Mouse (Mus musculus): ENCODE results near the gene Hdac2. TPM values are rescaled to one million over a fixed set of nuclear protein-coding genes. Genes with fewer than 3 reads are reported as not detected.

Hdac2 gene
- total RNA-seq, 1 experiment: 91.3 TPM

- DNase-seq (ENCODE audit: low read depth, low spot score): peak; percentile 70
- H3K4me1 ChIP-seq (ENCODE audit: control insufficient read depth in 2 of 2, insufficient read depth in 2 of 2, low read length in 2 of 2, poor library complexity in 1 of 2): peaks cover 0 to 3% of the 10 kb centered on the region in 2 experiments; a peak in 1 of 4 replicates
- H3K9me3 ChIP-seq (ENCODE audit: control insufficient read depth, insufficient read depth, low read depth, low read length): no peaks in the 10 kb centered on the region
- in situ Hi-C loops (cut with MboI; ENCODE audit: low sequenced_read_pairs in 2 of 2, unreplicated experiment in 2 of 2): no loop called here
- H3K9ac ChIP-seq (ENCODE audit: insufficient read depth, low read depth, low read length, poor library complexity, severe bottlenecking): no peak overlapping the region
- TF ChIP-seq ZC3H11A (IDR thresholded peaks at IDR 0.05; ENCODE audit: borderline replicate concordance, low read depth, low read length) (peak; percentile 94), HCFC1 (IDR thresholded peaks at IDR 0.05; ENCODE audit: borderline replicate concordance, insufficient read depth, low read length) (no peak)
- no peak overlapping the region for H3K4me3 ChIP-seq (ENCODE audit: insufficient read depth in 1 of 2, low read depth in 1 of 2, low read length in 2 of 2, poor library complexity in 1 of 2, severe bottlenecking in 1 of 2)
- H3K27ac ChIP-seq (ENCODE audit: insufficient read depth, low read depth, low read length, poor library complexity, severe bottlenecking): no peak overlapping the region
- H3K36me3 ChIP-seq (ENCODE audit: control insufficient read depth, insufficient read depth, low read length, poor library complexity, severe bottlenecking): no peaks in the 10 kb centered on the region
These were observed 40.1 kb downstream of the Hdac2 start for GRCm38 (mm10) chr10:37014274-37015107.

- H3K36me3 ChIP-seq (ENCODE audit: control insufficient read depth, insufficient read depth, low read length, poor library complexity, severe bottlenecking): no peaks in the 10 kb centered on the region
- no peak overlapping the region for H3K27ac ChIP-seq (ENCODE audit: insufficient read depth, low read depth, low read length, poor library complexity, severe bottlenecking)
- H3K4me1 ChIP-seq (ENCODE audit: control insufficient read depth in 2 of 2, insufficient read depth in 2 of 2, low read length in 2 of 2, poor library complexity in 1 of 2): peaks cover 0 to 3% of the 10 kb centered on the region in 2 experiments; a peak in 1 of 4 replicates
- DNase-seq (ENCODE audit: low read depth, low spot score): peak; percentile 34
- H3K9me3 ChIP-seq (ENCODE audit: control insufficient read depth, insufficient read depth, low read depth, low read length): no peaks in the 10 kb centered on the region
- TF ChIP-seq HCFC1 (IDR thresholded peaks at IDR 0.05; ENCODE audit: borderline replicate concordance, insufficient read depth, low read length) (no peak), ZNF384 (IDR thresholded peaks at IDR 0.05; ENCODE audit: low read depth, low read length) (peak; percentile 88; the same call in 1 of the 2 replicates), MAFK (IDR thresholded peaks at IDR 0.05; ENCODE audit: insufficient read depth, low read depth, low read length) (no peak)
- no peak overlapping the region for H3K9ac ChIP-seq (ENCODE audit: insufficient read depth, low read depth, low read length, poor library complexity, severe bottlenecking)
- in situ Hi-C loops (cut with MboI; ENCODE audit: low sequenced_read_pairs in 2 of 2, unreplicated experiment in 2 of 2): no loop called here
- no peak overlapping the region for H3K4me3 ChIP-seq (ENCODE audit: insufficient read depth in 1 of 2, low read depth in 1 of 2, low read length in 2 of 2, poor library complexity in 1 of 2, severe bottlenecking in 1 of 2)
These were observed 41.4 kb downstream of the Hdac2 start for GRCm38 (mm10) chr10:37015729-37016128.

GRCm38 (mm10) chr10:37016200-37016599 lies 41.9 kb downstream of the Hdac2 start:
- H3K9me3 ChIP-seq (ENCODE audit: control insufficient read depth, insufficient read depth, low read depth, low read length): no peaks in the 10 kb centered on the region
- H3K27ac ChIP-seq (ENCODE audit: insufficient read depth, low read depth, low read length, poor library complexity, severe bottlenecking): no peak overlapping the region
- H3K4me1 ChIP-seq (ENCODE audit: control insufficient read depth in 2 of 2, insufficient read depth in 2 of 2, low read length in 2 of 2, poor library complexity in 1 of 2): peaks cover 0 to 3% of the 10 kb centered on the region in 2 experiments; a peak in 1 of 4 replicates
- H3K36me3 ChIP-seq (ENCODE audit: control insufficient read depth, insufficient read depth, low read length, poor library complexity, severe bottlenecking): no peaks in the 10 kb centered on the region
- in situ Hi-C loops (cut with MboI; ENCODE audit: low sequenced_read_pairs in 2 of 2, unreplicated experiment in 2 of 2): no loop called here
- no peak overlapping the region for H3K4me3 ChIP-seq (ENCODE audit: insufficient read depth in 1 of 2, low read depth in 1 of 2, low read length in 2 of 2, poor library complexity in 1 of 2, severe bottlenecking in 1 of 2)
- no peak for TF ChIP-seq HCFC1 (IDR thresholded peaks at IDR 0.05; ENCODE audit: borderline replicate concordance, insufficient read depth, low read length)
- TF ChIP-seq CHD2 (IDR thresholded peaks at IDR 0.05; ENCODE audit: low read depth, low read length): no peak
- TF ChIP-seq MAFK (IDR thresholded peaks at IDR 0.05; ENCODE audit: insufficient read depth, low read depth, low read length): no peak
- TF ChIP-seq ZNF384 (IDR thresholded peaks at IDR 0.05; ENCODE audit: low read depth, low read length): no peak
- no peak for TF ChIP-seq ZC3H11A (IDR thresholded peaks at IDR 0.05; ENCODE audit: borderline replicate concordance, low read depth, low read length)
- no peak overlapping the region for H3K9ac ChIP-seq (ENCODE audit: insufficient read depth, low read depth, low read length, poor library complexity, severe bottlenecking)
- no peak for DNase-seq (ENCODE audit: low read depth, low spot score)

- Histone ChIP-seq H3K4me3 (ENCODE audit: insufficient read depth in 1 of 2, low read depth in 1 of 2, low read length in 2 of 2, poor library complexity in 1 of 2, severe bottlenecking in 1 of 2) (no peak overlapping the region), H3K36me3 (ENCODE audit: control insufficient read depth, insufficient read depth, low read length, poor library complexity, severe bottlenecking) (no peaks in the 10 kb centered on the region), H3K27ac (ENCODE audit: insufficient read depth, low read depth, low read length, poor library complexity, severe bottlenecking) (no peak overlapping the region), H3K9ac (ENCODE audit: insufficient read depth, low read depth, low read length, poor library complexity, severe bottlenecking) (no peak overlapping the region), H3K9me3 (ENCODE audit: control insufficient read depth, insufficient read depth, low read depth, low read length) (no peaks in the 10 kb centered on the region), H3K4me1 (ENCODE audit: control insufficient read depth in 2 of 2, insufficient read depth in 2 of 2, low read length in 2 of 2, poor library complexity in 1 of 2) (no peaks in the 10 kb centered on the region)
- DNase-seq (ENCODE audit: low read depth, low spot score): no peak
- in situ Hi-C loops (cut with MboI; ENCODE audit: low sequenced_read_pairs in 2 of 2, unreplicated experiment in 2 of 2): no loop called here
- no peak for TF ChIP-seq MAFK (IDR thresholded peaks at IDR 0.05; ENCODE audit: insufficient read depth, low read depth, low read length)
- TF ChIP-seq HCFC1 (IDR thresholded peaks at IDR 0.05; ENCODE audit: borderline replicate concordance, insufficient read depth, low read length): no peak
- no peak for TF ChIP-seq ZNF384 (IDR thresholded peaks at IDR 0.05; ENCODE audit: low read depth, low read length)
- no peak for TF ChIP-seq CHD2 (IDR thresholded peaks at IDR 0.05; ENCODE audit: low read depth, low read length)
- no peak for TF ChIP-seq ZC3H11A (IDR thresholded peaks at IDR 0.05; ENCODE audit: borderline replicate concordance, low read depth, low read length)
These were observed 50.0 kb downstream of the Hdac2 start for GRCm38 (mm10) chr10:37024301-37024700.
